Mouse (Mus musculus): Measurements from ENCODE around the gene Ntng1. TPM values are rescaled to one million over a fixed set of nuclear protein-coding genes. Genes with fewer than 3 reads are reported as not detected.

Gene Ntng1
- total RNA-seq (2023), result not detected

DNA sequence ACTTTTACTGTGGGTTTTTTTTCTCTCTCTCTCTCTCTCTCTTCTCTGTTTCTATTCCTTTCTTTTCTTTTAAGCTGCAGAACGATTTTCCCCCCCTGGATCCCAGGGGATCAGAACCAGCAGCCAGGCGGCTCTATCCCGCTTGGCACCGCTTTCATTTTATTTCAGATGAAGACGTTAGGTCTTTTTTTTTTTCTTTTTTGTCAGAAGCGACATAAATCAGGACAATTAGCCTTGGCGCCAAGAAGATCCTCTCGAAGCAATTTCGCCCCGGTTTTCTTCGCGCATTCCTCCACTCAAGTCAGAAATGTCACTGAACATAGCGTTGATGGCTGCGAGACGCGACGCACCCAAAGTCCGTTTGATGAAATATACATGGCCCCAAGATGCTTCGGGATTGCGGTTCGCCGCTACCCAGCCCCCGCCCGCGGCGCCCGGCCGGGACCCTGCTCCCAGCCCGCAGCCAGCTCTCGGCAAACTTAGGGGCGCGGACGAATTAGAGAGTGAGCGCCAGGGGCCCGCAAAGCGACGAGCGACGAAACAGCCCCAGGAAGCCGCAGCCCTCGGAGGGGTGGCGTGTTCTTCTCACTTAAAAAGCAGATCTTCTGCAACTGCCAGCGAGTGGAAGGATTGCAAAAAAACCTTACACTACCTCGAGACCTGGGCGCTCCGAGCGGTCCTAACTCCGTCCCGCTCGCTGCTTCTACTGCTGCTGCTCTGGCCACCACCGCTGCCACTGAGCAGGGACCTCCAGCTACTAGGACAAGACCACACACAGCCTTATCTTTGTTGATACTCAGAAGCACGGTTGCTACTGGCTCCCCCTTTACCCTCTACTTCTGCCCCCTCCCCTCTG, at the start of gene Ntng1:
TSS of gene Ntng1 (minus strand) at position 806 of the 856 bp plus-strand sequence.

Other genes starting within 250 kb of the Ntng1 start
- 1 to 10 TPM; 4.4 to 6.8 TPM for gene Prmt6, start 107.0 kb upstream of the Ntng1 start, total RNA-seq (2023)

All from neutrophil, adult 59 days (primary cell).